Mouse (Mus musculus) lung, postnatal 25 days (tissue): ENCODE measurements around the gene Gpank1.

ENCODE experiments used
- DNase-seq: peaks from one replicate; pipeline ENCODE4 v3.0.0; 2022; ENCODE audit warnings: low spot score

Gpank1 gene

DNA sequence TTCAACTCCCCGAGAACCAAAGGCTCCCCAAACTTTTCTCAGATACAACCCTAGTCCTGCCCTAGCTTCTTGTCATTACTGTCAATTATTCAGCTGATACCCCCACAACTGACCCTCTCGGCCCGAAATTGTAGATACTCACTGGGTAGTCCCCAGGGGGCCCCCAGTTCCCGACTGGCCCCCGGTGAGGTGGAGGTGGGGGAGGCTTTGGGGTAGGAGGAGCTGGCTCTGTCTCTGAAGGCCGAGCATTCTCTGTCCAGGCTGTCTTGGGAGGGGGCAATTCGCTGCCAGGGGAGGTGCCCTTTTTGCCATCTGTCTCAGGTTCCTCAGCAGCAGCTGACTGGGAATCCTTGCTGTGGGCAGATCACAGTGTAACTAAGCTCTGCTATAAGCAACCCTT, 38.4 kb downstream of the Gpank1 start:
- DNase-seq: no peak

DNA sequence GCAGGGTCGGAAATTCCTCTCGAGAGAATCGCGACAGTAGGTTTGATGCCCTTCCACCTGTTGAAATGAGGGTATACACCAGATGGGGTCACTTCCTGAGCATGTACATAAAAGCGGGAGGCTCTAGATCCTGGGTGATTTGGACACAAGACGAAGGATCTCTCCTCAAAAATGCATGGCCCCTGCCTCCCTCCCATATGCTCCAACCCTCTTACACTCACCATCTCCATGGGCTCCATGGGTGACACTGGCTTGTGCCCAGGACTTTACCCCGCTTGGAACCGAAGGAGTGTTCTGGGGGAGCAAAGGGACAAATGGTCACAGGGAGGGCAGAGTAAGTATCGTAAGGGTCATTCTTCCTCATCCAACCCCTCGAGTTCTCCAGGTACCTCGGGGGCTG, 40.2 kb downstream of the Gpank1 start:
- no peak for DNase-seq

DNA sequence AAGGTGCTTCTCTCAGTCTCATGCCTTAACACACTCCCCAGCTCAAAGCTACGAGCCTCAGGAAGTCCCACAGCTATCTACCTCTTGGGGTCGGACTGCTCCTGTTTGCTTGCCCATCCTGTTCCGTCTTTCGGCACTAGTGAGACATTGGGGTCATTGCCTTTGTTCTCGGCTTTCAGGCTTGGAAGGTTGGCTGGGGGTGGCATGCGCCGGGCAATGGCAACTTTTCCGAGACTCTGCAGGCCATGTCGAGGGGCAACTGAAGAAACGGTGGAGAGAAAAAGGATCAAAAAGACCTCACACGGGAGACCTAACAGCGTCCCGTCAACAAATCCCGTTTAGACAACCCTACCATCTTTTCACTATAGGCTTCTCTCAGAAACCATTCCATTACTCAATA, 40.9 kb downstream of the Gpank1 start:
- no peak for DNase-seq

DNA sequence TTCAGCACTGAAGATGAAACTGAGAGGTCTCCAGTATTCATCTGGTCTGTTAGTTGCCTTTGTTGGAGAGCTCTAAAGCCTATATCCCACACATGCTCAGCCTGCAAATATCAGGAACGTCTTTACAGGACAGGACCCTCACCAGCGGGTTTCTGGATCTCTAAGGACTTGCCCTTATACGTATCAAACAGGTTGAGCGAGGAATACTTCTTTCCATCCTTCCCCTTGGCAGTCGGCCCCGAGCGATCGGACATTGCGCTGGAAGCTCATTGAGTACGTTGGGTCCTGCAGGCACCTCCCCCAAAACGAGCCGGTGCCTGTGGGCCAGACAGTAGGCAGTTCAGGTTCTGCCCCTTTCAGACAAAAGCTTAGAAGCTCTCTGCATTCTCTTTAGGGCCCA, 41.5 kb downstream of the Gpank1 start:
- peak; percentile 47 for DNase-seq

DNA sequence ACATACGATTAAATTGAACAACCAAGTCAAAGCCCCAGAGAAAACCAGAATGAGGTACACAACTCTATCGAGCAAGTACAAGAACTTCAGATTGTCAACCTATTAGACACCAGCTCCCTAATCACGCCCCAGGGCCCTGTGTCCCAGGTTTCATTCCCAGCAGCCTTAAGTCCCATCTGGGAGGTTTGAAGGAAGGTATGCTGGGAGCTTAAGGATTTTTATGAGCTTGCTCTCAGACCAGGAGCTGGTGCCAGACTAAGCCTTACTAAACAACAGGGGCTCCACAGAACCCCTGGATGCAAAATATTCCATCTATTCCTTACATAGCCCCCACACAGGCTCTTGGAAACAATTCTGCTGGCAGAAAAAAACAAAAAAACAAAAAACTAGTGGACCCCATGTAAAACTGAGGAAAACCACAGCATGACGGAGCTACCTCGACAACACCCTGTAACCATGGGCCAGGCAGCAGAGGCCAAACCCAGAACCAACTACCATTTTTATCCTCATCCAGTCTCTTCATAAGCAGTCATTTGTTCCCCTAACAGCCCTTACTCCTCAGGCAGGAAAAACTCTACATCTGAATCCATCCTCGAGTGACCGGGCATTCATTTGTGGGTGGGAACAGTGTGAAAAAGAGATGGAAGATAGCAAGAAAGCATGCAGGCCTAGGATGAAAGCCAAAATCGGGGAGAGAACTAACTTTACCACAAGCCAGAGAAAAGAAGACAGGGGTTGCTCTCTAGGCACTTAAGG, 42.2 kb downstream of the Gpank1 start:
- DNase-seq: no peak

DNA sequence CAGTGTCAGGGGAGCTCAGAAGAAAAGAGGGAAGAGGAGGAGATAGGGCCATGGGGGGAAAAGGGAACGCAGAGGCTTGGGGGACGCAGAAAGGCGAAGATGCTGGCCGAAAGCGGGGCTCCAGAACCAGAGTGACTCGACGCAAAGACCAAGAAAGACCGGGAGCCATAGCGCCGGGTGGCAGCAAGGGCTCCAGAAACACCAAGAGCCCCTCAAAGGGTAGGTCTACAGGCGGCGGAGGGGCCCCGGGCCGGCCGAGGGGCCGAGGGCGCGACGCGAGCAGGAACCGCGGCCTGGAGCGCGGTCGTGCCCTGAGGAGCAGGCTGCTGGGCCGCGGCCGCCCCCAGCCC, 42.9 kb downstream of the Gpank1 start:
- no peak for DNase-seq

DNA sequence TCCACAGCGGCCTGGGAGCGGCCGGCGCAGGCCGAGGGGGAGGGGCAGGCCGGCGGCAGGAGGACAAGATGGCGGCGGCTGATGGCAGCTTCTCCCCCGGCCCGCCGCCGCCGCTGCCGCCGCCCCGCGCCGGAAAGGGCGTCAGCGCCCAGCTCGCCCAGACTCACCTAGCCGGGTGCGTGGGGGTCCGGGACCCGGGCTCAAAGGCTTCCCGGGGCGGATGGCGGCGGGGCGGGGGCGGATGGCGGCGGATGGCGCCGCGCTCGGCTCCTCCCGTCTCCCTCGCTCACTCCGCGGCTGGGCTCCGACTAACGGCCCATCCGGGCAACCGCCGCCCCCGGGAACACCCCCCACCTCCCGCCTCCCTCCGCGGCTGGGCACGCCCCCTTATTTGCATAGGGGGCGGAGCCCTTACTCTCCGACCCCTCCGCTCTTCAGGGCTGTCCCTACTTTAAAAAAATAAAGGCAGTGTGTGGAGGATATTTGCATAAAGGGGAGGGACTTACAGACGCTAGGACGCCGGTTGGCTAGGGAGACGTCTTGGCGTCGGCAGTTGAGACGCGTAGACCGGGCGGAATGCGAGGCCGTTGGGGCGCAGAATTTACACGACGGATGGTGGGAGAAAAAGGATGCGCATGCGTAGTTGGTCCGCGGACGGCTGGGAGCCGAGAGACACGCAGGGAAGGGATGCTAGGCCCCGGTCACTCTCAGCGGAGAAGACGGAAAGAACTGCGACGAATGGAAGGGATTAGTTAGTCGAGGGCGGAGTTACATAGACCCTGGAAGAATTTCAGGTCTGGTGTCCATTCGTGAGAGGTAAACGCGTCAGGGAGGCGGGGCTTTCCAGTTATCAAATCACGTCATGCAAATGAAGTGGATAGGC, 43.6 kb downstream of the Gpank1 start, which contains the start of gene Prrc2a:
Prrc2a (minus strand) TSS at position 330 of the 883 bp plus-strand sequence.
- peak; percentile 99 for DNase-seq

DNA sequence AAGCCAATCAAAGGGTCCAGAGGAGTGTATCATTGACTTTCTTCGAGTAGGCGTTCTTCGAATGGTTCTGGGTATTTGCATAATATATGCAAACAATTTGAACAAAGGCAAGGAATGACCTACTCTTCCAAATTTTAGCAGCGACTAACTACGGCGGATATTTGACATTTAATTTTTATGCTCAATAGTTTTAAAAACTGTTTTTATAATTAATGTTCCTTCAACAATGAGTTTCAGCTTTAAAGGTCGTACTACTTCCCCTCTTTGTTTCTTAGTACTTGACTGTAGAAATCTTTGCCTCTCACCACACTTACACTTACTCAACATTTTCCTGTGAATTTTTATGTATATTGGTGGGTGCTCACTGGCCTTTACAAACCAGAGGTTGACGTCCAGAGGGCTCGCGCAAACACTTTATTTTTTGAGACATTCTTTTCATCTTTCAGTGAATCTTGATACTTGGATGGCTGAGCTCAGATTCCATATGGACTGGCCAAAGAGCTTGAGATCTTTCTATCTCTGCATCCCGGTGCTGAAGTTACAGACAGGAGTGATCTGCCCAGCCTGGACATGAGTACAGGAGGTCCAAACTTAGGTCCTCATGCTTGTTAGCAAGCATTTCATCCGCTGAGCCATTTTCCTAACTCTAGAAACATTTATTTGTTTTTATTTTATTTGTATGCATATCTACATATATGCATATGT, 44.3 kb downstream of the Gpank1 start:
- DNase-seq: no peak

DNA sequence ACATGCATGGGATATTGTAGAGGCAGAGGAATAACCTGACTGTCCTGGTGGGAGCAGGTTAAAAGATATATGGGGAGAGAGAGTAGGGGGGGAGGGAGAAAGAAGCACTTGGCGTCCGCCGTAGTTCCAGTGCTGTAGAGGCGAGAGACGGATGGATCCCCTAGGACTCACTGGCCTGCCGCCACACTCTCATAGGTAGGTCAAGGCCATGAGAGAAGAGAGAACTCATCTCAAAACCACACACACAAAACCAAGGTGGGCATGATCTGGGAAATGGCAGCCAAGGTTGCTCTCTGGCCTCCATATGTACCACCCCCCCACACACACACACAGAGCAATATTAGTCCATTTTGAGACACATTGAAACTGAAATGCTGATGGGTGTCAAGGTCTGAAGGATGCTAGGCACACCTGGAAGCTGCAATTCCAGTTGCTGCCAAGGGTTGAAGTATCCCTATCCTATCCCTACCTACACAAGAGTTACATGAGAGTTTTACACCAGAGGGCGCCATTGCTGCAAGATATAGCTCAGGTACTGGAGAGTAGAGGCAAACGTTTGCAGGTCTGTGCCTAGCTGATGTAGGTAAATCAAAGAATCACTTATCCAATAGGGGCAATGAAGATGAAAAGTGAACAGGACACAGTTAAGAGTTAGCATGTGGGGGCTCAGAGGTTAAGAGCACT, 45.2 kb downstream of the Gpank1 start:
- peak; percentile 77 for DNase-seq

DNA sequence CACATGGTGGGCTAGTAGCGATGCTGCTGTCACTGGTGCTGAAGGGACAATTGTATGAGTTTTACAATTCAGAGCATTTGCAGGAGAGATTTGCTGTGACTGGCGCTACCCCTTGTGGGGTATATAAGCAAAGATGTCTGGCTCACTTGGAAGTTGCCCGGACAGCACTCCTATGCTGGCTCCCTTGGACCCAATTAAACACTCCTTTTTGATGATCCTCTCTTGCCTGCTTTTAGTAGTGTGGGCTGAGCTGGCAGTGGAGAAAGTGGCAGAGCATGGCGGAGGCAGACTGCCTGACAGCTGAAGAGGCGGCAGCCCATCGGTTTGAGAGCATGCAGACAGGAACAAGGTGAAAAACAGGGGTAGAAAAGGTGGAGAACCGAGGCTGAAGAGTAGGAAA, 46.5 kb downstream of the Gpank1 start:
- no peak for DNase-seq

DNA sequence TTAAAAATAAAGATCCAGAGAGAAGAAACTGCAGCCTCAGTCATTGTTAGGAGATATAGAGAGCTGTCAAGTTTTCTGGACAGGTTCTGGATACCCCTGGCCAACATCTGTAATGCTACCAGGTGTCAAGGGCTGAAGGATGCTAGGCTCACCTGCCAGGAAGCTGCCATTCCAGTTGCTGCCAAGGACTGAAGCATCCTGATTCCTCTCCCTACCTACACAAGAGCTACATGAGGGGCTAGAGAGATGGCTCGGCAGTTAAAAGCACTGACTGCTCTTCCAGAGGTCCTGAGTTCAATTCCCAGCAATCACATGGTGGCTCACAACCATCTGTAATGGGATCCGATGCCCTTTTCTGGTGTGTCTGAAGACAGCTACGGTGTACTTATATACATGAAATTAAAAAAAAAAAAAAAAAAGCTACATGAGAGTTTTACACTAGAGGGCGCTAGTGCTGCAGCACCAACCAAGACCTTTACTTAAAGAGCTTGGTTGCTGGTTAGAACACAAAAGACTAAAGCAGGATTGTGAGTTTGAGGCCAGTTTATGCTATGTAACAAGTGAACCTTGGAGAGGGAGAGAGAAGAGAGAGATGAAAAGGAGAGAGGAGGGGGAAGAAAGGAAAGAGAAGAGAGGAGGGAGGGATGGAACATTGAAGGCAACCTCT, 47.4 kb downstream of the Gpank1 start:
- DNase-seq: peak; percentile 42

DNA sequence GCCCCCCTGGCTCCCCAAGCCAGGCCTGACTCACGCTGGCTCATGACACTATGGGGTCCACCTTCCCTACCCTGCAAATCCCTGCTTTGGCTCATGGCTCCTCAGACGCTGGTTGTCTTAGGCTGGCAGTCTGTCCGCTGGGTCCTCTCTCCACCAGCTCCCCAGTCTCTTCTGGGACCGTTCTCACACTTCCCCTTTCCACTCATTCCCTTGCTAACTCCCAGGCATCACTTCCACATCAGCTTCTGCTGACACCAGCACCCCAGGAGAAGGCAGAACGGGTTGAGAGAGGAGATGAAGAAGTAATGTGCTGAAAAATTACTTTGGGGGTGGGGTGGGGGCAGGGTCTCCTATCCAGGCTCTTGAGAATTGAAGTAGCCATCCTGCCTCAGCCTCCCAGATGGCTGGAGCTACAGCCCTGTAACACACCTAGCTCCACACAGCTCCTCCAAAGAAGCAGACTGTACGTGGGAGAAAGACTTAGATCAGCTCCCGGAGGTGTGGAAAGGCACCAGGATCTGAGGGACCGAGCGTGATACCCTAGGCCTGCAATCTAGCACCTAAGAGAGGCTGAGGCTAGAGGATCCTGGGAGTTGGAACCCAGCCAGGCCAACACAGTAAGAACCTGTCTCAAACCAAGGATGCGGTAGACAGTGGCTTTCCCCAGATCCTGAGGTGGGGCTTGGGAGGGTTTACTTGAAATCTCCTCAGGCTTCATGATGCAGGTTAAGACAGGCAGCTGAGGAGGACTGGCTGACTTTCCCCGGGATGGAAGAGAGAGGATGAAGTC, 51.4 kb downstream of the Gpank1 start:
- no peak for DNase-seq

DNA sequence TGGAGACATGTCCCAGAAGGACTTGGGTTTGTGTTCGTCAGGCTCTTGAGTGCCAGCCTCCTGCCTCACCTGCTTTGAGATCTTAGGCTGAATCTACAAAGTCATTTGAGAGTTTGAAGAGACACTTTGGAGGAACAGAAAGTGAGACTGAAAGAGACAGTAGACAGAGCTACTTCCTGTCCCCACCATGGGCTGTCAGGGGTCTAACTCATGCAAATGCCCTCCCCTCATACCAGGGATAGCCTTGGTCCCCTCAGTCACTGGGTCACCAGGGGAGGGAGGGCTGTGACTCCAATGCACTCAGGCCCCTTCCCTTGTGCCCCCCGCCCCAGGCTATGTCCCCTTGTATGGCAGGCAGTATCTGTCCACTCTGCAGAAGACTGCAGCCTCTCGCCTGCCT, 52.1 kb downstream of the Gpank1 start:
- no peak for DNase-seq
